Mouse (Mus musculus): ENCODE results near the gene Nbl1. TPM values are rescaled to one million over a fixed set of nuclear protein-coding genes. Genes with fewer than 3 reads are reported as not detected.

The Nbl1 gene
- polyA plus RNA-seq, 1 experiment from 2014 or later: 15.1 TPM

- Histone ChIP-seq H3K4me1 (ENCODE audit: control insufficient read depth in 2 of 2, insufficient read depth in 2 of 2, low read length in 2 of 2) (peaks cover 2 to 18% of the 10 kb centered on the region in 2 experiments; a peak in 3 of 4 replicates), H3K27ac (replicated peaks in 1 of 2; ENCODE audit: control insufficient read depth in 1 of 2, insufficient read depth in 1 of 2, low read depth in 2 of 2, low read length in 2 of 2) (peak overlapping the region; percentile 94 to 98), H3K9ac (ENCODE audit: low read length) (peak overlapping the region; percentile 96), H3K4me2 (ENCODE audit: low read length) (peak overlapping the region; percentile 90), H3K36me3 (ENCODE audit: control insufficient read depth, insufficient read depth, low read length) (0 out of 2 replicates have a peak, but pooled peaks cover 2% of the 10 kb centered on the region), H3K9me3 (ENCODE audit: control insufficient read depth, low read length) (no peaks in the 10 kb centered on the region), H3K27me3 (ENCODE audit: control insufficient read depth, insufficient read depth, low read length) (no peaks in the 10 kb centered on the region), H3K4me3 (ENCODE audit: control insufficient read depth in 1 of 2, insufficient read depth in 1 of 2, low read depth in 1 of 2, low read length in 2 of 2) (peak overlapping the region; percentile 75 to 97)
- peak; percentile 28; the same call in 1 of the 2 replicates for ATAC-seq (ENCODE audit: insufficient number of reproducible peaks, insufficient read depth, low FRiP score, low read depth)
- 2% methylated on average over 55 of the region's 57 CpGs for whole genome bisulfite sequencing
Observed at GRCm38 (mm10) chr4:139129806-139130700, 37.3 kb upstream of the Nbl1 start.

GRCm38 (mm10) chr4:139126475-139126874, 33.7 kb upstream of the Nbl1 start:
- Histone ChIP-seq H3K9ac (ENCODE audit: low read length) (no peak overlapping the region), H3K27me3 (ENCODE audit: control insufficient read depth, insufficient read depth, low read length) (no peaks in the 10 kb centered on the region), H3K4me3 (ENCODE audit: control insufficient read depth in 1 of 2, insufficient read depth in 1 of 2, low read depth in 1 of 2, low read length in 2 of 2) (no peak overlapping the region), H3K4me2 (ENCODE audit: low read length) (no peak overlapping the region), H3K27ac (replicated peaks in 1 of 2; ENCODE audit: control insufficient read depth in 1 of 2, insufficient read depth in 1 of 2, low read depth in 2 of 2, low read length in 2 of 2) (no peak overlapping the region), H3K4me1 (ENCODE audit: control insufficient read depth in 2 of 2, insufficient read depth in 2 of 2, low read length in 2 of 2) (peaks cover 2 to 21% of the 10 kb centered on the region in 2 experiments; a peak in 3 of 4 replicates), H3K36me3 (ENCODE audit: control insufficient read depth, insufficient read depth, low read length) (0 out of 2 replicates have a peak, but pooled peaks cover 2% of the 10 kb centered on the region), H3K9me3 (ENCODE audit: control insufficient read depth, low read length) (peaks cover 6% of the 10 kb centered on the region; the same call in 1 of the 2 replicates)
- WGBS: 81% methylated on average over 3 of the region's 3 CpGs
- no peak for ATAC-seq (ENCODE audit: insufficient number of reproducible peaks, insufficient read depth, low FRiP score, low read depth)

DNA sequence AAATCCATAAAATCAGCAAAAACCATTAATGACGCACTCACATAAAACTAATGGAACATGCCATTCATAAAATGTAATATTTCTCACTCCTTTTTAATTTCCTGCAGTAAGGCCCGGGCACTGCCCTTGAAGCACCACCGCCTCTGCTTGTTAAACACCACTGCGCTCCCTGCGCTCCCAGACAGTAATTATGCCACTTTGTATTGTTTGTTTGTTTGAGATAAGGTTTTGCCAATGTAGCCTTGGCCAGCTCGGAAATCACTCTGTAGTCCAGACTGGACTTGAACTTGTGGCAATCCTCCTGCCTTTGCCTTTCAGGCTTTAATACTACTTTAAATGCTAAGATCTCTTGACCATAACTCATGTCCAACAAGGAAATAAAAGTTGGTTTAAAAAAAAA, 32.1 kb upstream of the Nbl1 start:
- H3K27ac ChIP-seq (replicated peaks in 1 of 2; ENCODE audit: control insufficient read depth in 1 of 2, insufficient read depth in 1 of 2, low read depth in 2 of 2, low read length in 2 of 2): no peak overlapping the region

GRCm38 (mm10) chr4:139122557-139122956, 29.8 kb upstream of the Nbl1 start:
- no peak overlapping the region for H3K4me3 ChIP-seq (ENCODE audit: control insufficient read depth in 1 of 2, insufficient read depth in 1 of 2, low read depth in 1 of 2, low read length in 2 of 2)
- H3K9me3 ChIP-seq (ENCODE audit: control insufficient read depth, low read length): peaks cover 6% of the 10 kb centered on the region; the same call in 1 of the 2 replicates
- 0 out of 4 replicates have a peak, but pooled peaks cover 0 to 3% of the 10 kb centered on the region in 2 experiments for H3K4me1 ChIP-seq (ENCODE audit: control insufficient read depth in 2 of 2, insufficient read depth in 2 of 2, low read length in 2 of 2)
- no peaks in the 10 kb centered on the region for H3K27me3 ChIP-seq (ENCODE audit: control insufficient read depth, insufficient read depth, low read length)
- 0 out of 2 replicates have a peak, but pooled peaks cover 2% of the 10 kb centered on the region for H3K36me3 ChIP-seq (ENCODE audit: control insufficient read depth, insufficient read depth, low read length)
- H3K27ac ChIP-seq (replicated peaks in 1 of 2; ENCODE audit: control insufficient read depth in 1 of 2, insufficient read depth in 1 of 2, low read depth in 2 of 2, low read length in 2 of 2): no peak overlapping the region
- 93% methylated on average over 4 of the region's 4 CpGs for WGBS
- H3K9ac ChIP-seq (ENCODE audit: low read length): no peak overlapping the region
- no peak overlapping the region for H3K4me2 ChIP-seq (ENCODE audit: low read length)
- ATAC-seq (ENCODE audit: insufficient number of reproducible peaks, insufficient read depth, low FRiP score, low read depth): no peak

More for the DNA sequence above, 32.1 kb upstream of the Nbl1 start:
- Histone ChIP-seq H3K36me3 (ENCODE audit: control insufficient read depth, insufficient read depth, low read length) (0 out of 2 replicates have a peak, but pooled peaks cover 2% of the 10 kb centered on the region), H3K27me3 (ENCODE audit: control insufficient read depth, insufficient read depth, low read length) (no peaks in the 10 kb centered on the region), H3K9ac (ENCODE audit: low read length) (no peak overlapping the region), H3K4me3 (ENCODE audit: control insufficient read depth in 1 of 2, insufficient read depth in 1 of 2, low read depth in 1 of 2, low read length in 2 of 2) (no peak overlapping the region), H3K9me3 (ENCODE audit: control insufficient read depth, low read length) (peaks cover 6% of the 10 kb centered on the region; the same call in 1 of the 2 replicates), H3K4me2 (ENCODE audit: low read length) (no peak overlapping the region), H3K4me1 (ENCODE audit: control insufficient read depth in 2 of 2, insufficient read depth in 2 of 2, low read length in 2 of 2) (peaks cover 2 to 21% of the 10 kb centered on the region in 2 experiments; a peak in 3 of 4 replicates)
- no peak for ATAC-seq (ENCODE audit: insufficient number of reproducible peaks, insufficient read depth, low FRiP score, low read depth)
- 77% methylated on average over 6 of the region's 6 CpGs for WGBS

DNA sequence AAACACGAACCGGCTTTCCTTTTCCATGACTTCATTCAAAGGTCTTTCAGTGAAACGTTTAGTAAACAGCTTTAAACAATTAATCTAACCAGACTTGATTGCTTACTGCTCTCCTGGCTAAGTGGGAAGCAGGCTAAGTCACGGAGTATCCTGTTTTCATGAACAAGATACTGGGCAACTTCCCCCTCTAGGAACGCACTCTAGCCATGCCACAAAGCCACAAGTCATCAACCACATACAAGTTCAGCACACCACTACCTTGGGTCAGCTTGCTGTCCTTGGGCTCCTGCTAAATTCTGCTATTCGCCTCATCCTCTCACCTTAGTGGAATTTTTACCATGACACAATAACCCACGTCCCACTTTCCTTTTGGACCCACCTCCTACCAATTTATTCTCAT, 28.2 kb upstream of the Nbl1 start:
- H3K36me3 ChIP-seq (ENCODE audit: control insufficient read depth, insufficient read depth, low read length): no peaks in the 10 kb centered on the region
- peaks cover 0 to 7% of the 10 kb centered on the region in 2 experiments; a peak in 1 of 4 replicates for H3K4me1 ChIP-seq (ENCODE audit: control insufficient read depth in 2 of 2, insufficient read depth in 2 of 2, low read length in 2 of 2)
- no peaks in the 10 kb centered on the region for H3K27me3 ChIP-seq (ENCODE audit: control insufficient read depth, insufficient read depth, low read length)
- no peak overlapping the region for H3K4me2 ChIP-seq (ENCODE audit: low read length)
- H3K9me3 ChIP-seq (ENCODE audit: control insufficient read depth, low read length): peaks cover 6% of the 10 kb centered on the region; the same call in 1 of the 2 replicates
- no peak overlapping the region for H3K9ac ChIP-seq (ENCODE audit: low read length)
- ATAC-seq (ENCODE audit: insufficient number of reproducible peaks, insufficient read depth, low FRiP score, low read depth): no peak
- no peak overlapping the region for H3K4me3 ChIP-seq (ENCODE audit: control insufficient read depth in 1 of 2, insufficient read depth in 1 of 2, low read depth in 1 of 2, low read length in 2 of 2)
- H3K27ac ChIP-seq (replicated peaks in 1 of 2; ENCODE audit: control insufficient read depth in 1 of 2, insufficient read depth in 1 of 2, low read depth in 2 of 2, low read length in 2 of 2): no peak overlapping the region
- 72% methylated on average over 7 of the region's 7 CpGs for WGBS

- no peaks in the 10 kb centered on the region for H3K36me3 ChIP-seq (ENCODE audit: control insufficient read depth, insufficient read depth, low read length)
- no peak overlapping the region for H3K9ac ChIP-seq (ENCODE audit: low read length)
- ATAC-seq (ENCODE audit: insufficient number of reproducible peaks, insufficient read depth, low FRiP score, low read depth): no peak
- H3K27ac ChIP-seq (replicated peaks in 1 of 2; ENCODE audit: control insufficient read depth in 1 of 2, insufficient read depth in 1 of 2, low read depth in 2 of 2, low read length in 2 of 2): no peak overlapping the region
- WGBS: 93% methylated on average over 4 of the region's 4 CpGs
- no peaks in the 10 kb centered on the region for H3K27me3 ChIP-seq (ENCODE audit: control insufficient read depth, insufficient read depth, low read length)
- no peak overlapping the region for H3K4me2 ChIP-seq (ENCODE audit: low read length)
- peaks cover 0 to 7% of the 10 kb centered on the region in 2 experiments; a peak in 1 of 4 replicates for H3K4me1 ChIP-seq (ENCODE audit: control insufficient read depth in 2 of 2, insufficient read depth in 2 of 2, low read length in 2 of 2)
- H3K9me3 ChIP-seq (ENCODE audit: control insufficient read depth, low read length): peaks cover 6% of the 10 kb centered on the region; the same call in 1 of the 2 replicates
- H3K4me3 ChIP-seq (ENCODE audit: control insufficient read depth in 1 of 2, insufficient read depth in 1 of 2, low read depth in 1 of 2, low read length in 2 of 2): no peak overlapping the region
Observed at GRCm38 (mm10) chr4:139120281-139120814, 27.6 kb upstream of the Nbl1 start.

GRCm38 (mm10) chr4:139116356-139117063, 23.7 kb upstream of the Nbl1 start:
- Histone ChIP-seq H3K4me2 (ENCODE audit: low read length) (no peak overlapping the region), H3K27me3 (ENCODE audit: control insufficient read depth, insufficient read depth, low read length) (no peaks in the 10 kb centered on the region), H3K4me1 (ENCODE audit: control insufficient read depth in 2 of 2, insufficient read depth in 2 of 2, low read length in 2 of 2) (peaks cover 6 to 23% of the 10 kb centered on the region in 2 experiments), H3K4me3 (ENCODE audit: control insufficient read depth in 1 of 2, insufficient read depth in 1 of 2, low read depth in 1 of 2, low read length in 2 of 2) (no peak overlapping the region), H3K9ac (ENCODE audit: low read length) (no peak overlapping the region), H3K36me3 (ENCODE audit: control insufficient read depth, insufficient read depth, low read length) (no peaks in the 10 kb centered on the region), H3K27ac (replicated peaks in 1 of 2; ENCODE audit: control insufficient read depth in 1 of 2, insufficient read depth in 1 of 2, low read depth in 2 of 2, low read length in 2 of 2) (no peak overlapping the region), H3K9me3 (ENCODE audit: control insufficient read depth, low read length) (0 out of 2 replicates have a peak, but pooled peaks cover under 1% of the 10 kb centered on the region)
- no peak for ATAC-seq (ENCODE audit: insufficient number of reproducible peaks, insufficient read depth, low FRiP score, low read depth)
- 74% methylated on average over 3 of the region's 3 CpGs for whole genome bisulfite sequencing

Measured in heart, embryonic 14.5 days (tissue).